Mouse (Mus musculus) MEL (cell line): Measurements from ENCODE around the gene 6430550D23Rik.

Source experiments
- BHLHE40 ChIP-seq: IDR thresholded peaks from 2 replicates; pipeline ENCODE4 v1.6.1; 2012; ENCODE audit warnings: low read depth, mild to moderate bottlenecking, inconsistent platforms, low read length, improper control_type of control experiment, borderline replicate concordance
- CTCF ChIP-seq, 3 experiments: IDR thresholded peaks in 2 of 3; conservative IDR thresholded peaks in 1 of 3; 2 replicates each; pipeline ENCODE4 v1.5.1; 2011 to 2012; ENCODE audit warnings: low read length in 3 of 3, low read depth in 2 of 3, mild to moderate bottlenecking in 2 of 3, improper control_type of control experiment in 1 of 3, inconsistent platforms in 1 of 3, mixed read lengths in 1 of 3, moderate library complexity in 1 of 3; ENCODE audit not compliant: control insufficient read depth in 1 of 3, insufficient read depth in 1 of 3, poor library complexity in 1 of 3, severe bottlenecking in 1 of 3
- EP300 ChIP-seq, 2 experiments: IDR thresholded peaks; 2 replicates each; pipeline ENCODE4 v1.6.1; 2011; ENCODE audit warnings: improper control_type of control experiment in 2 of 2, low read length in 2 of 2, low read depth in 1 of 2, mild to moderate bottlenecking in 1 of 2
- ETS1 ChIP-seq: IDR thresholded peaks from 2 replicates; pipeline ENCODE4 v1.6.1; 2012; ENCODE audit warnings: low read depth, mild to moderate bottlenecking, inconsistent platforms, low read length, improper control_type of control experiment, moderate library complexity
- GABPA ChIP-seq: IDR thresholded peaks from 2 replicates; pipeline ENCODE4 v1.6.1; 2012; ENCODE audit warnings: low read depth, mild to moderate bottlenecking, inconsistent platforms, low read length, improper control_type of control experiment, moderate library complexity
- GATA1 ChIP-seq: IDR thresholded peaks from 2 replicates; pipeline ENCODE4 v1.6.1; 2011; ENCODE audit warnings: low read depth, low read length, improper control_type of control experiment
- HCFC1 ChIP-seq: IDR thresholded peaks from 2 replicates; pipeline ENCODE4 v1.6.1; 2012; ENCODE audit warnings: low read depth, mild to moderate bottlenecking, inconsistent platforms, low read length, improper control_type of control experiment, moderate library complexity
- POLR2A ChIP-seq, 2 experiments: IDR thresholded peaks; 2 replicates each; pipeline ENCODE4 v1.6.1; 2011 to 2012; ENCODE audit warnings: low read length in 2 of 2, mild to moderate bottlenecking in 2 of 2, control low read depth in 1 of 2, improper control_type of control experiment in 1 of 2, low read depth in 1 of 2, moderate library complexity in 1 of 2; ENCODE audit not compliant: control insufficient read depth in 1 of 2, insufficient read depth in 1 of 2, poor library complexity in 1 of 2
- POLR2AphosphoS5 ChIP-seq: IDR thresholded peaks from 2 replicates; pipeline ENCODE4 v1.6.1; 2012; ENCODE audit warnings: low read depth, borderline replicate concordance, mild to moderate bottlenecking, inconsistent platforms, low read length, moderate library complexity, mixed read lengths
- UBTF ChIP-seq: IDR thresholded peaks from 2 replicates; pipeline ENCODE4 v1.6.1; 2012; ENCODE audit warnings: low read depth, mild to moderate bottlenecking, inconsistent platforms, low read length, improper control_type of control experiment, moderate library complexity, borderline replicate concordance; ENCODE audit not compliant: insufficient read depth
- ZC3H11A ChIP-seq: IDR thresholded peaks from 2 replicates; pipeline ENCODE4 v1.6.1; 2012; ENCODE audit warnings: low read depth, mild to moderate bottlenecking, inconsistent platforms, low read length, improper control_type of control experiment
- ZMIZ1 ChIP-seq: IDR thresholded peaks from 2 replicates; pipeline ENCODE4 v1.6.1; 2012; ENCODE audit warnings: low read depth, mild to moderate bottlenecking, inconsistent platforms, low read length, improper control_type of control experiment, moderate library complexity
- ZNF384 ChIP-seq: IDR thresholded peaks from 2 replicates; pipeline ENCODE4 v1.6.1; 2012; ENCODE audit warnings: low read depth, mild to moderate bottlenecking, inconsistent platforms, low read length, improper control_type of control experiment

DNA sequence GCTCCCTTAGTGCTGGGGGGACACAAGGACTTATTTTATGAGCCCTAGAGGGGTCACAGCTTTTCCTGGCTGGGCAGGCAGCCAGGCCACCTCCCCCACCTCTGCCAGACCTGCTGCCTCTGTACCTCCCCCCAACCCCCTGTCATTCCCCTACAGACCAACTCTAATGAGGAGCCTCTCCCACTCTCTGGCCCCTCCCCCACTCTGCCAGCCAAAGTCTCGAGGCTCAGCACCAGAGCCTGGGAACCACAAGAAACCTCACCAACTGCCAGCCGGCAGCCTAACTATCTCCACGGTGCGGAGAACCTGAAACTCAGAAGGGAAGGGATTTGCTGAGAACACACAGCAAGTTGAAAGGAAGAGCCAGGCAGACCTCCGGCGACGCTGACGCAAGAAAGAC lies 64.3 kb downstream of the 6430550D23Rik start:
- TF ChIP-seq CTCF (IDR thresholded peaks at IDR 0.05 in 2 of 3, conservative IDR thresholded peaks at IDR 0.05 in 1 of 3; ENCODE audit: control insufficient read depth in 1 of 3, insufficient read depth in 1 of 3, low read depth in 2 of 3, low read length in 3 of 3, poor library complexity in 1 of 3, severe bottlenecking in 1 of 3) (no peak), HCFC1 (no peak), POLR2A (IDR thresholded peaks at IDR 0.05; ENCODE audit: control insufficient read depth in 1 of 2, insufficient read depth in 1 of 2, low read depth in 1 of 2, low read length in 2 of 2, poor library complexity in 1 of 2) (no peak), ZNF384 (no peak), GABPA (no peak), BHLHE40 (no peak), ZMIZ1 (no peak), ETS1 (no peak), UBTF (no peak), GATA1 (no peak), ZC3H11A (no peak), EP300 (IDR thresholded peaks at IDR 0.05; ENCODE audit: low read depth in 1 of 2, low read length in 2 of 2) (no peak), POLR2AphosphoS5 (no peak)
